Mouse (Mus musculus): ENCODE results near the gene Tpt1. TPM values are rescaled to one million over a fixed set of nuclear protein-coding genes. Genes with fewer than 3 reads are reported as not detected.
A peak's percentile ranks its signal among the peaks of the same experiment; 100 is the strongest.

The Tpt1 gene
- polyA plus RNA-seq, 1 experiment, result 478 TPM

GRCm38 (mm10) chr14:75844111-75844695 lies 690 bp upstream of the Tpt1 start:
- Histone ChIP-seq H3K4me1 (ENCODE audit: control insufficient read depth, insufficient read depth, low read length) (peaks cover under 1% of the 10 kb centered on the region; the same call in 1 of the 2 replicates), H3K27me3 (ENCODE audit: control insufficient read depth, insufficient read depth, low read length) (no peaks in the 10 kb centered on the region), H3K4me3 (ENCODE audit: control insufficient read depth, low read depth, low read length) (peak overlapping the region; percentile 95), H3K27ac (ENCODE audit: control insufficient read depth, insufficient read depth, low read depth, low read length) (peak overlapping the region; percentile 96), H3K36me3 (ENCODE audit: control insufficient read depth, insufficient read depth, low read length) (no peaks in the 10 kb centered on the region; the same call in 1 of the 2 replicates)
- TF ChIP-seq CTCF (IDR thresholded peaks at IDR 0.05; ENCODE audit: control insufficient read depth, insufficient read depth, insufficient replicate concordance, low read depth, low read length) (no peak), POLR2A (IDR thresholded peaks at IDR 0.05; ENCODE audit: control insufficient read depth, low read depth, low read length) (no peak)

GRCm38 (mm10) chr14:75845698-75846115 lies 814 bp downstream of the Tpt1 start:
- Histone ChIP-seq H3K4me1 (ENCODE audit: control insufficient read depth, insufficient read depth, low read length) (no peaks in the 10 kb centered on the region), H3K36me3 (ENCODE audit: control insufficient read depth, insufficient read depth, low read length) (no peaks in the 10 kb centered on the region; the same call in 1 of the 2 replicates), H3K27me3 (ENCODE audit: control insufficient read depth, insufficient read depth, low read length) (no peaks in the 10 kb centered on the region), H3K27ac (ENCODE audit: control insufficient read depth, insufficient read depth, low read depth, low read length) (peak overlapping the region; percentile 97), H3K4me3 (ENCODE audit: control insufficient read depth, low read depth, low read length) (peak overlapping the region; percentile 95)
- TF ChIP-seq POLR2A (IDR thresholded peaks at IDR 0.05; ENCODE audit: control insufficient read depth, low read depth, low read length) (peak; percentile 23; the same call in 1 of the 2 replicates), CTCF (IDR thresholded peaks at IDR 0.05; ENCODE audit: control insufficient read depth, insufficient read depth, insufficient replicate concordance, low read depth, low read length) (0 out of 2 replicates have a peak, but pooled peaks have one; percentile 16)

GRCm38 (mm10) chr14:75847669-75848068 lies 2.8 kb downstream of the Tpt1 start:
- H3K4me3 ChIP-seq (ENCODE audit: control insufficient read depth, low read depth, low read length), result no peak overlapping the region

GRCm38 (mm10) chr14:75848482-75848881 lies 3.6 kb downstream of the Tpt1 start:
- H3K36me3 ChIP-seq (ENCODE audit: control insufficient read depth, insufficient read depth, low read length), result no peaks in the 10 kb centered on the region; the same call in 1 of the 2 replicates
- H3K4me1 ChIP-seq (ENCODE audit: control insufficient read depth, insufficient read depth, low read length), result no peaks in the 10 kb centered on the region
- no peak overlapping the region for H3K4me3 ChIP-seq (ENCODE audit: control insufficient read depth, low read depth, low read length)
- no peaks in the 10 kb centered on the region for H3K27me3 ChIP-seq (ENCODE audit: control insufficient read depth, insufficient read depth, low read length)
- TF ChIP-seq POLR2A (IDR thresholded peaks at IDR 0.05; ENCODE audit: control insufficient read depth, low read depth, low read length) (no peak), CTCF (IDR thresholded peaks at IDR 0.05; ENCODE audit: control insufficient read depth, insufficient read depth, insufficient replicate concordance, low read depth, low read length) (no peak)
- no peak overlapping the region for H3K27ac ChIP-seq (ENCODE audit: control insufficient read depth, insufficient read depth, low read depth, low read length)

More at GRCm38 (mm10) chr14:75847669-75848068, 2.8 kb downstream of the Tpt1 start:
- H3K36me3 ChIP-seq (ENCODE audit: control insufficient read depth, insufficient read depth, low read length), result no peaks in the 10 kb centered on the region; the same call in 1 of the 2 replicates
- no peak overlapping the region for H3K27ac ChIP-seq (ENCODE audit: control insufficient read depth, insufficient read depth, low read depth, low read length)
- no peaks in the 10 kb centered on the region for H3K27me3 ChIP-seq (ENCODE audit: control insufficient read depth, insufficient read depth, low read length)
- no peak for TF ChIP-seq POLR2A (IDR thresholded peaks at IDR 0.05; ENCODE audit: control insufficient read depth, low read depth, low read length)
- no peak for TF ChIP-seq CTCF (IDR thresholded peaks at IDR 0.05; ENCODE audit: control insufficient read depth, insufficient read depth, insufficient replicate concordance, low read depth, low read length)
- H3K4me1 ChIP-seq (ENCODE audit: control insufficient read depth, insufficient read depth, low read length), result no peaks in the 10 kb centered on the region

GRCm38 (mm10) chr14:75849236-75849635 lies 4.3 kb downstream of the Tpt1 start:
- Histone ChIP-seq H3K27me3 (ENCODE audit: control insufficient read depth, insufficient read depth, low read length) (no peaks in the 10 kb centered on the region), H3K36me3 (ENCODE audit: control insufficient read depth, insufficient read depth, low read length) (no peaks in the 10 kb centered on the region; the same call in 1 of the 2 replicates), H3K27ac (ENCODE audit: control insufficient read depth, insufficient read depth, low read depth, low read length) (no peak overlapping the region), H3K4me1 (ENCODE audit: control insufficient read depth, insufficient read depth, low read length) (no peaks in the 10 kb centered on the region), H3K4me3 (ENCODE audit: control insufficient read depth, low read depth, low read length) (no peak overlapping the region)
- TF ChIP-seq POLR2A (IDR thresholded peaks at IDR 0.05; ENCODE audit: control insufficient read depth, low read depth, low read length) (no peak), CTCF (IDR thresholded peaks at IDR 0.05; ENCODE audit: control insufficient read depth, insufficient read depth, insufficient replicate concordance, low read depth, low read length) (no peak)

GRCm38 (mm10) chr14:75849842-75850568 lies 5.1 kb downstream of the Tpt1 start:
- no peaks in the 10 kb centered on the region for H3K4me1 ChIP-seq (ENCODE audit: control insufficient read depth, insufficient read depth, low read length)
- no peaks in the 10 kb centered on the region; the same call in 1 of the 2 replicates for H3K36me3 ChIP-seq (ENCODE audit: control insufficient read depth, insufficient read depth, low read length)
- no peaks in the 10 kb centered on the region for H3K27me3 ChIP-seq (ENCODE audit: control insufficient read depth, insufficient read depth, low read length)
- TF ChIP-seq CTCF (IDR thresholded peaks at IDR 0.05; ENCODE audit: control insufficient read depth, insufficient read depth, insufficient replicate concordance, low read depth, low read length), result no peak
- no peak for TF ChIP-seq POLR2A (IDR thresholded peaks at IDR 0.05; ENCODE audit: control insufficient read depth, low read depth, low read length)
- no peak overlapping the region for H3K4me3 ChIP-seq (ENCODE audit: control insufficient read depth, low read depth, low read length)
- H3K27ac ChIP-seq (ENCODE audit: control insufficient read depth, insufficient read depth, low read depth, low read length), result no peak overlapping the region

- H3K27ac ChIP-seq (ENCODE audit: control insufficient read depth, insufficient read depth, low read depth, low read length), result no peak overlapping the region
- no peaks in the 10 kb centered on the region for H3K27me3 ChIP-seq (ENCODE audit: control insufficient read depth, insufficient read depth, low read length)
- H3K36me3 ChIP-seq (ENCODE audit: control insufficient read depth, insufficient read depth, low read length), result no peaks in the 10 kb centered on the region; the same call in 1 of the 2 replicates
- H3K4me3 ChIP-seq (ENCODE audit: control insufficient read depth, low read depth, low read length), result no peak overlapping the region
- TF ChIP-seq POLR2A (IDR thresholded peaks at IDR 0.05; ENCODE audit: control insufficient read depth, low read depth, low read length) (no peak), CTCF (IDR thresholded peaks at IDR 0.05; ENCODE audit: control insufficient read depth, insufficient read depth, insufficient replicate concordance, low read depth, low read length) (no peak)
- H3K4me1 ChIP-seq (ENCODE audit: control insufficient read depth, insufficient read depth, low read length), result peaks cover 3% of the 10 kb centered on the region
These were observed 5.9 kb downstream of the Tpt1 start for GRCm38 (mm10) chr14:75850819-75851218.
